ENCODE assay signal across 13 mouse cellular contexts in the genomic region with DNA sequence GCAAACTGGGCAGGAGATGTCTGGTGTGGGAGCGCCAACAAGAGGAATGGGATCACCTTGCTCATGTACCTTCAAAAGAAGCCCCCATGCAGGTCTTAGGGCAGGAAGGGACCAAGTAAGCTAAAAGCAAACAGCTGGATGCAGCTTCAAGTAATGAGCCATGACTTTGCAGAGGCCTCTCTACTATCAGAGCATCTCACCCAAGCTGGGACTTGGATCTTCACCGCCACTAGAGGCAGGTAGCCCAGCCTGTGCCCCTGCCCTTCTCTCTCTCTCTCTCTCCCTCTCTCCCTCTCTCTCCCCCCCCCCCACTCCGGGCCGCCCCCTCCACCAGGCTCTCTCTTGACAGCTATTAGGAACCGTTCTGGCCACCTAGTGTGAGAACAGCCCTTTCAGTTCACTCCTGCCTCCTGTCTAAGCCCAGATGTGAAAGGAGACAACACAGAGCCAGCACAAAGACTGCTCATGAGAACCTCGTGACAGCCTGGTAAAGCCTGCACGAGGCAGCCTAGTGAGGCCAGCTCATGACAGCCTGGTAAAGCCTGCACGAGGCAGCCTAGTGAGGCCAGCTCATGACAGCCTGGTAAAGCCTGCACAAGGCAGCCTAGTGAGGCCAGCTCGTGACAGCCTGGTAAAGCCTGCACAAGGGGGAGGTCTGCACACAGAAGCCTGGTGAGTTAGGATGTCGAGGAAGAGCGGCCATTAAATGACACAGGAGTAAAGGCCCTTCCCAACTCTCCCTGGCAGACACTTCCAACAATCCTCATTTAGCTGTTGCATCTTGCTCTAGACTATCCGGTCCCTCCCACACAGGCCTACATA.
A peak's percentile ranks its signal among the peaks of the same experiment; 100 is the strongest.
DNase-seq lines count a peak whose midpoint lies in the region; ATAC-seq and TF ChIP-seq lines count a peak whose summit lies in the region.
"Had no signal": no experiment of that assay in that cellular context is flagged by ENCODE, and none has a peak within 500 bp of the region (broad histone marks: within the 10 kb centered on the region; RNA-seq: fewer than 3 reads in every experiment).

No protein-coding gene starts in this region.

- peak overlapping the region; percentile 97 for H3K27ac ChIP-seq in kidney, embryonic 16.5 days (ENCODE audit: low read length)
- peak overlapping the region; percentile 93 for H3K27ac ChIP-seq in embryonic facial prominence, embryonic 10.5 days (replicated peaks)
- peak overlapping the region; percentile 92 for H3K27ac ChIP-seq in hindbrain, embryonic 10.5 days
- H3K27ac ChIP-seq in midbrain, embryonic 12.5 days (replicated peaks): peak overlapping the region; percentile 60
- H3K27ac ChIP-seq in gastrocnemius, adult 2 months: no peak overlapping the region

- H3K4me2 ChIP-seq in kidney, embryonic 16.5 days (replicated peaks; ENCODE audit: low read depth, low read length): no peak overlapping the region
- H3K4me2 ChIP-seq in midbrain, embryonic 12.5 days (replicated peaks): 0 out of 2 replicates have a peak overlapping the region, but pooled peaks have one; percentile 18

- DNase-seq in kidney, postnatal 4 days: no peak
- peak; percentile 49 for DNase-seq in embryonic facial prominence, embryonic 10.5 days (ENCODE audit: low spot score)
- DNase-seq in hindbrain, embryonic 10.5 days (ENCODE audit: low spot score): peak; percentile 40
- no peak for DNase-seq in gastrocnemius, adult 18-20 months (ENCODE audit: low spot score)
- no peak for DNase-seq in gastrocnemius, adult 2 months
- DNase-seq in left cerebral cortex, postnatal 10 days (ENCODE audit: extremely low spot score in 1 of 2, low spot score in 2 of 2): no peak
- DNase-seq: adrenal gland, postnatal 14 days; cerebellum, postnatal 36 days; gastrocnemius, postnatal 25 days; thymus, postnatal 14 days had no signal

- intact Hi-C loops in gastrocnemius, adult 2 months (cut with DNase I): loop anchor here (5.0 kb wide), 1 partner anchor 85 kb away; the partner anchor contains the start of gene Irs2
- intact Hi-C loops in left cerebral cortex, postnatal 10 days (cut with DNase I): no loop called here

- H3K4me1 ChIP-seq in kidney, embryonic 16.5 days (ENCODE audit: insufficient read depth, low read length): peaks cover 62% of the 10 kb centered on the region
- H3K4me1 ChIP-seq in embryonic facial prominence, embryonic 10.5 days: peaks cover 86% of the 10 kb centered on the region
- H3K4me1 ChIP-seq in hindbrain, embryonic 10.5 days (replicated peaks): peaks cover 87% of the 10 kb centered on the region
- peaks cover 71% of the 10 kb centered on the region for H3K4me1 ChIP-seq in midbrain, embryonic 12.5 days

- WGBS in kidney, embryonic 16.5 days: 37% methylated on average over 12 of the region's 12 CpGs
- WGBS in embryonic facial prominence, embryonic 10.5 days: 32% methylated on average over 12 of the region's 12 CpGs
- WGBS in hindbrain, embryonic 10.5 days: 29% methylated on average over 12 of the region's 12 CpGs
- WGBS in midbrain, embryonic 12.5 days: 25% methylated on average over 12 of the region's 12 CpGs

- no peak overlapping the region for H3K4me3 ChIP-seq in kidney, embryonic 16.5 days (ENCODE audit: low read length)
- no peak overlapping the region for H3K4me3 ChIP-seq in embryonic facial prominence, embryonic 10.5 days
- H3K4me3 ChIP-seq in hindbrain, embryonic 10.5 days: no peak overlapping the region
- H3K4me3 ChIP-seq in midbrain, embryonic 12.5 days: no peak overlapping the region
- H3K4me3 ChIP-seq in gastrocnemius, adult 2 months: no peak overlapping the region
- H3K4me3 ChIP-seq: megakaryocyte, embryonic 14.5 days had no signal

- H3K9ac ChIP-seq in kidney, embryonic 16.5 days (replicated peaks; ENCODE audit: low read length): 0 out of 2 replicates have a peak overlapping the region, but pooled peaks have one; percentile 20
- no peak overlapping the region for H3K9ac ChIP-seq in midbrain, embryonic 12.5 days (replicated peaks)

- peaks cover 18% of the 10 kb centered on the region for H3K27me3 ChIP-seq in kidney, embryonic 16.5 days (ENCODE audit: insufficient read depth, low read length)
- H3K27me3 ChIP-seq in embryonic facial prominence, embryonic 10.5 days (replicated peaks; ENCODE audit: low read depth, poor library complexity, severe bottlenecking): peaks cover 28% of the 10 kb centered on the region; the same call in 1 of the 2 replicates
- peaks cover 39% of the 10 kb centered on the region for H3K27me3 ChIP-seq in hindbrain, embryonic 10.5 days (ENCODE audit: insufficient read depth, poor library complexity, severe bottlenecking)
- peaks cover 59% of the 10 kb centered on the region for H3K27me3 ChIP-seq in midbrain, embryonic 12.5 days

- no peak; the same call in 1 of the 2 replicates for ATAC-seq in kidney, embryonic 16.5 days (ENCODE audit: low FRiP score, low TSS enrichment)
- ATAC-seq in midbrain, embryonic 12.5 days (ENCODE audit: low FRiP score, low read depth): peak; percentile 16

- H3K9me3 ChIP-seq in kidney, embryonic 16.5 days (ENCODE audit: low read length): no peaks in the 10 kb centered on the region
- no peaks in the 10 kb centered on the region for H3K9me3 ChIP-seq in embryonic facial prominence, embryonic 10.5 days
- H3K9me3 ChIP-seq in hindbrain, embryonic 10.5 days: no peaks in the 10 kb centered on the region
- no peaks in the 10 kb centered on the region for H3K9me3 ChIP-seq in midbrain, embryonic 12.5 days

- no peak for TF ChIP-seq CTCF in gastrocnemius, adult 2 months (IDR thresholded peaks at IDR 0.05)

- no peaks in the 10 kb centered on the region for H3K36me3 ChIP-seq in kidney, embryonic 16.5 days (ENCODE audit: insufficient read depth, low read length)
- H3K36me3 ChIP-seq in embryonic facial prominence, embryonic 10.5 days (replicated peaks): no peaks in the 10 kb centered on the region
- H3K36me3 ChIP-seq in hindbrain, embryonic 10.5 days: no peaks in the 10 kb centered on the region
- H3K36me3 ChIP-seq in midbrain, embryonic 12.5 days: no peaks in the 10 kb centered on the region

Comparison
In these comparisons a context has a peak if more than half of its experiments do, and no peak if none do; other contexts are left out.
1. DNase-seq: peak in embryonic facial prominence, embryonic 10.5 days (single experiment) and hindbrain, embryonic 10.5 days (single experiment); none in kidney, postnatal 4 days (0 of 2), gastrocnemius, adult 18-20 months (single experiment), gastrocnemius, adult 2 months (single experiment) and left cerebral cortex, postnatal 10 days (0 of 2).